In genomic region chr6:50333346-50333745, GRCm38 (mm10) we compare ENCODE assay signal across 26 mouse cellular contexts.
A peak's percentile ranks its signal among the peaks of the same experiment; 100 is the strongest.
DNase-seq lines count a peak whose midpoint lies in the region; ATAC-seq and TF ChIP-seq lines count a peak whose summit lies in the region.
"Had no signal": no experiment of that assay in that cellular context is flagged by ENCODE, and none has a peak within 500 bp of the region (broad histone marks: within the 10 kb centered on the region; RNA-seq: fewer than 3 reads in every experiment).

No protein-coding gene starts in this region.

- no peaks in the 10 kb centered on the region for H3K27me3 ChIP-seq in lung, embryonic 14.5 days (ENCODE audit: insufficient read depth, low read length)
- H3K27me3 ChIP-seq in kidney, adult 2 months (replicated peaks; ENCODE audit: control insufficient read depth, insufficient read depth, low read length) = no peaks in the 10 kb centered on the region
- H3K27me3 ChIP-seq in kidney, postnatal 0 days (ENCODE audit: insufficient read depth, low read length) = no peaks in the 10 kb centered on the region
- H3K27me3 ChIP-seq: CH12.LX; heart, embryonic 15.5 days; intestine, embryonic 15.5 days; limb, embryonic 12.5 days; megakaryocyte, embryonic 14.5 days; midbrain, embryonic 13.5 days had no signal

- no peak overlapping the region for H3K4me3 ChIP-seq in lung, embryonic 14.5 days (ENCODE audit: low read depth, low read length)
- no peak overlapping the region for H3K4me3 ChIP-seq in kidney, adult 2 months (ENCODE audit: insufficient read depth, low read depth, low read length)
- no peak overlapping the region for H3K4me3 ChIP-seq in kidney, postnatal 0 days (replicated peaks; ENCODE audit: low read depth, low read length)
- H3K4me3 ChIP-seq: forebrain, embryonic 10.5 days; heart, embryonic 15.5 days; intestine, embryonic 15.5 days; layer of hippocampus, adult 2 months; limb, embryonic 12.5 days; megakaryocyte, embryonic 14.5 days; midbrain, embryonic 13.5 days had no signal

- H3K9ac ChIP-seq in lung, embryonic 14.5 days = no peak overlapping the region
- H3K9ac ChIP-seq in kidney, postnatal 0 days (ENCODE audit: low read depth, low read length) = no peak overlapping the region
- H3K9ac ChIP-seq: forebrain, postnatal 0 days; heart, embryonic 15.5 days; hindbrain, embryonic 14.5 days; intestine, embryonic 15.5 days; limb, embryonic 12.5 days; liver, postnatal 0 days; midbrain, embryonic 13.5 days had no signal

- 65% methylated on average over 6 of the region's 6 CpGs for WGBS in lung, embryonic 14.5 days
- WGBS in kidney, adult 2 months = 37% methylated on average over 6 of the region's 6 CpGs
- WGBS in kidney, postnatal 0 days = 45% methylated on average over 6 of the region's 6 CpGs

- no peak overlapping the region for H3K27ac ChIP-seq in lung, embryonic 14.5 days (ENCODE audit: low read depth)
- no peak overlapping the region for H3K27ac ChIP-seq in kidney, adult 2 months (ENCODE audit: insufficient read depth, low read depth, low read length)
- H3K27ac ChIP-seq in kidney, postnatal 0 days = 0 out of 2 replicates have a peak overlapping the region, but pooled peaks have one; percentile 25
- H3K27ac ChIP-seq: forebrain, embryonic 10.5 days; heart, embryonic 15.5 days; hindbrain, embryonic 14.5 days; intestine, embryonic 15.5 days; layer of hippocampus, adult 2 months; limb, embryonic 12.5 days; midbrain, embryonic 13.5 days; stomach, postnatal 0 days had no signal

- no peak for TF ChIP-seq CTCF in lung, embryonic 14.5 days (IDR thresholded peaks at IDR 0.05; ENCODE audit: low read depth)
- TF ChIP-seq CTCF in kidney, adult 2 months (conservative IDR thresholded peaks at IDR 0.05; ENCODE audit: insufficient read depth, insufficient read length, low read depth, low read length) = no peak
- no peak for TF ChIP-seq CTCF in kidney, postnatal 0 days (IDR thresholded peaks at IDR 0.05; ENCODE audit: low read depth)

- H3K4me2 ChIP-seq in lung, embryonic 14.5 days = no peak overlapping the region
- no peak overlapping the region for H3K4me2 ChIP-seq in kidney, postnatal 0 days (ENCODE audit: low read length)
- H3K4me2 ChIP-seq: heart, embryonic 15.5 days; hindbrain, embryonic 14.5 days; intestine, embryonic 15.5 days; limb, embryonic 12.5 days; liver, embryonic 11.5 days; midbrain, embryonic 13.5 days had no signal

- TF ChIP-seq POLR2A in kidney, adult 2 months (IDR thresholded peaks at IDR 0.05; ENCODE audit: low read depth, low read length) = no peak

- peaks cover 5% of the 10 kb centered on the region; the same call in 1 of the 2 replicates for H3K4me1 ChIP-seq in lung, embryonic 14.5 days (ENCODE audit: insufficient read depth)
- peaks cover 13% of the 10 kb centered on the region for H3K4me1 ChIP-seq in kidney, adult 2 months (ENCODE audit: control insufficient read depth, insufficient read depth, low read length)
- H3K4me1 ChIP-seq in kidney, postnatal 0 days (replicated peaks; ENCODE audit: insufficient read depth, low read length) = peaks cover 6% of the 10 kb centered on the region; the same call in 1 of the 2 replicates
- H3K4me1 ChIP-seq: midbrain, embryonic 13.5 days had no signal

- peak; percentile 10 for DNase-seq in lung, embryonic 14.5 days
- no peak for DNase-seq in lung, postnatal 4 days
- peak; percentile 92 for DNase-seq in kidney, adult 2 months
- peak; percentile 31 for DNase-seq in kidney, postnatal 0 days (ENCODE audit: low spot score)
- no peak for DNase-seq in adrenal gland, adult 8-10 months
- DNase-seq in testis, postnatal 14 days (ENCODE audit: low spot score) = no peak
- no peak for DNase-seq in gastrocnemius, postnatal 10 days
- DNase-seq: adrenal gland, postnatal 10 days; B cell, adult 2 months; cerebellum, adult 9-10 months; forebrain, postnatal 0 days; heart, postnatal 4 days; liver, postnatal 0 days; right cerebral cortex, postnatal 14 days had no signal

- no peaks in the 10 kb centered on the region for H3K9me3 ChIP-seq in lung, embryonic 14.5 days (ENCODE audit: low read depth, low read length)
- no peaks in the 10 kb centered on the region for H3K9me3 ChIP-seq in kidney, postnatal 0 days (replicated peaks; ENCODE audit: low read length)
- H3K9me3 ChIP-seq: forebrain, embryonic 10.5 days; heart, embryonic 15.5 days; intestine, embryonic 15.5 days; limb, embryonic 12.5 days; megakaryocyte, embryonic 14.5 days; midbrain, embryonic 13.5 days had no signal

- no peak for ATAC-seq in lung, embryonic 14.5 days (ENCODE audit: insufficient read depth)
- peak; percentile 75 for ATAC-seq in kidney, postnatal 0 days (replicated peaks; ENCODE audit: low FRiP score, low read depth)
- ATAC-seq: activated CD4-positive, CD25-positive, alpha-beta regulatory T cell, adult 4 months; forebrain, postnatal 0 days; intestine, embryonic 15.5 days; liver, postnatal 0 days; midbrain, embryonic 13.5 days had no signal

- no peaks in the 10 kb centered on the region for H3K36me3 ChIP-seq in lung, embryonic 14.5 days (ENCODE audit: insufficient read depth)
- H3K36me3 ChIP-seq in kidney, adult 2 months (ENCODE audit: control insufficient read depth, insufficient read depth, low read length) = no peaks in the 10 kb centered on the region; the same call in 1 of the 2 replicates
- no peaks in the 10 kb centered on the region for H3K36me3 ChIP-seq in kidney, postnatal 0 days (ENCODE audit: insufficient read depth, low read length)
- H3K36me3 ChIP-seq: forebrain, embryonic 10.5 days; heart, embryonic 15.5 days; intestine, embryonic 15.5 days; limb, embryonic 12.5 days; midbrain, embryonic 13.5 days had no signal

Comparison
In these comparisons a context has a peak if more than half of its experiments do, and no peak if none do; other contexts are left out.
1. DNase-seq: peak in lung, embryonic 14.5 days (single experiment), kidney, adult 2 months (single experiment) and kidney, postnatal 0 days (single experiment); none in lung, postnatal 4 days (0 of 2), adrenal gland, adult 8-10 months (single experiment), testis, postnatal 14 days (single experiment) and gastrocnemius, postnatal 10 days (single experiment).